Mouse (Mus musculus): Measurements from ENCODE around the gene Rab19.
"Not testable (repeated sequence)": the region's sequence is repeated elsewhere in the genome, so short reads cannot be mapped to it uniquely, and the experiment has no call there.

Rab19 gene

DNA sequence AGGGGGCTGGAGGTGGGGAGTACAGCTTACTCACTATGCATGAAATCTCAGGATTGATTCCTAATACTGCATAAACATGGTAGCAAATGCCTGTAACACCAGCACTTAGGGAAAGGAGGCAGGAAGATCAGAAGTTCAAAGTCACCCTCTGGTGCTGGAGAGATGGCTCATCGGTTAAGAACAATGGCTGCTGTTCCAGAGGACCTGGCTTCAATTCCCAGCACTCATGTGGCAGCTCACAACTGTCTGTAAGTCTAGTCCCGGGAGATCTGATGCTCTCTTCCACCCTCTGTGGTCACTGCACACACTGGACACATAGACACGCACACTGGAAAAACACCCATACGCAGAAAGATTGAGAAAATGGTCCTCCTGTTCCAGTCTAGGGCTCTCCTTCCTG is 52.2 kb downstream of the Rab19 start:
- no peak for DNase-seq (ENCODE audit: low read depth)

DNA sequence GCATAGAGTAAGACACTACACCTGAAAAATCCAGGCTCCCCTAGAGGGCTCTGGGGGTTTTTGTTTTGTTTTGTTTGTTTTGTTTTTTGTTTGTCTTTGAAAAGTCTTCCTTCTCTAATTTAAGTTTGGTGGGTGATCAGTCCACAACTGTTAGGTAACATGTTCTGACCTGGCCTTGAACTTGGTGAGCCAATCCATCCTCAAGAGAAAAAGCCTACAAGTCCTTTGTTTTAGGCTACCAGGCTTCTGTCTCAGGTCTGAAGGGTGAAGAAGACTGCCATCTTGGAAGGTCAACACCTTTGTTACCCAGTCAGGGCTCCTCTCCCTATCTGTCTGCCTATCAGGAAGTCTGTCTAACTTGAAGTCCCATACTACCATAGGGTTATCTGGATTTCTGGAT is 52.7 kb downstream of the Rab19 start:
- DNase-seq (ENCODE audit: low read depth): no peak

DNA sequence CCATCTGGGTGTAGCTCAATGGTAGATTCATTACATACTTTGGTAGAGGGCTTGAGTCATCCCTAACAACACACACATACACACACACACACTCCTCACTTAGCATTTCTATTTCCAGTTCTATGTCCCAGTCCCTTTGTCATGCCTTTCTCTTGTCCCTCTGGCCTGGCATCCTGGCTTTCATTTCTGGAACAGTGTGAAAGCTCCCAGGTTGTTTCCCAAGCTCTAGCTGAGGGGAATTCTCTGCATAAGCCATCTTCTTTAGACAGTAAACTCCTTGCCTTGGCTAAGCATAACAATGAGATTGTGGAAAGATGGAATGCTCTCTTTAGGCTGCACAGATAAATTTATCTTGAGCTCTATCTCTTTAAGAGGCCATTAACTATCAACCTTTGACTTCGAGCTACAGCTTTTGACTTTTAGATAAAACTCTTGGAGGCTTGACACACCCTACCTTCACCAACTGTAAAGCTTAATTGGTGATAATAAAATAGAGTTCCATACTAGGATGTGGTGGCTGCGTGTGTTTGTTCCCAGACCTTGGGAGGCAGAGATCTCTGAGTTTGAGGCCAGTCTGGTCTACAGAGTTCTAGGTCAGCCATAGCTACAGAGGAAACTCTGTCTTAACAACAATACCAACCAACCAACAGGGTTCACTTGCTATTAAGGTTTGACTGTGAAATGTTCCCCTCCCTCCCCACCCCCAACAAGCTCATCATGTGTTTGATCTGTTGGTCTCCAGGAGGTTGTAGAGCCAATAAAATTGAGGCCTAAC is 53.3 kb downstream of the Rab19 start:
- DNase-seq (ENCODE audit: low read depth): no peak

DNA sequence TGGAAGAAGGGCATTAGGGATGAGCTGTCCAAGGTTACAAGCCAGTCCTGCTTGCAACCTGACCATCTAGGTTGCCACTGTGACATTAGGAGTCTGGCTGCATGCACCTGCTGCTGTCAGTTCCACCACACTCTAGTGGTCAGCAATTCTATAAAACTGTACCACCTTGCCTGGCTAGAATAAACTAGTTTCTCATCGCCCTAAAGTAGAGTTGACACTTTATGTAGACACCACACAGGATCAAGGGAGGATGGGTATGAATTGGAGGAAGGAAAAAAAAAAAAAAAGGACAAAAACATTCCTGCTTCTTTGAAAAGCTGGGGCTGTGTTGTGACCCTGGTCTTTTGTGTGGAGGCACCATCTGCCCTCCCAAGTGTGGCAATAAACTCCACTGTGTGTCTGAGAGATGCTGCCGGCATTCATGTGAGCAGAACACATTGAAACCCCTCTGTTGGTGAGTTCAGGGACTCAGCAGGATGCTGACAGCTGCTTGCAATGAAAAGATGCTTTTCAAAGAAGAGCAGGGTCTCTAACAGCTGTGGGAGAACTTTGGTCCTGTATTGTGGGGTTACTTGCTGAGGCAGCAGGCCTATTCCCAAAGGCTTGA is 54.0 kb downstream of the Rab19 start:
- DNase-seq (ENCODE audit: low read depth): no peak

DNA sequence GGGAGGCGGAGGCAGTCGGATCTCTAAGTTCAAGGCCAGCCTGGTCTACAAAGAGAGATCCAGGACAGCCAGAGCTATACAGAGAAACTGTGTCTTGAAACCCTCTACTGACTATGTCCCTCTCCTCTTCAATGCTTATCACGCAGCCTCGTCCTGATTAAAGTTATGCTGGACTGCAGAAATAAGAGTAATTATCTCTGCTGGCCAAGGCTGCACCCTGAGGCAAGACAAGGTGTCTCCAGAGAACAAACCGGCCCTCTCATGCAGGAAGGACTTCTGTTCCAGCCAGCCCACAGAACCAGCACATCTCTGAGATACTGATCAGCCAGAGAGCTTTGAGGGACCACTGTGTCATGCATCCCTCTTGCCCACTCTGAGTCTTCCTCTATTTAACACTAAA is 54.9 kb downstream of the Rab19 start:
- no peak for DNase-seq (ENCODE audit: low read depth)

DNA sequence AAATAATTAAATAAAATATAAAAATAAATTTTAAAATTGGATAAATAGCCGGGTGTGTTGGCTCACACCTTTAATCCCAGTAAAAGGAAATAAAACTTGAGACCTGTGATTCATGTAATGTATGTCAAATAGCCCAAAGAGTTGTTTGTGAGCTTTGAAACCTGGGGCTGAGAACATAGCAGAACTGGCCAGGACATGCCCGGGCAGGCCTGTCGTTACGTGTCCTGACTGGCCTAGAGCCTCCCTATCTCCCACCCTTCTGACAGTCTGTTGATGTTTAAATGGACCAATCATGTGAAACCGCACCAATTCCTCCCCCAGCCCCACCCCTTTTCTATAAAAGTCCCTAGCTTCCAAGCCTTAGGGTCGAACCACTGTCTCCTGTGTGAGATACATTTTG is 56.5 kb downstream of the Rab19 start:
- not testable (repeated sequence) for DNase-seq (ENCODE audit: low read depth)
